Mouse (Mus musculus) neural tube, embryonic 11.5 days (tissue): ENCODE data around the gene Tbc1d25. TPM values are rescaled to one million over a fixed set of nuclear protein-coding genes. Genes with fewer than 3 reads are reported as not detected.

Experiments used
- polyA plus RNA-seq: library from polyadenylated mRNA; unstranded; fragments of >200 nt; fragmentation: Nextera tagmentation; extraction: Ambion mirVana; gene quantifications from 2 replicates; pipeline ENCODE4 v1.2.1, GENCODE M21; 2014

Gene Tbc1d25
- polyA plus RNA-seq, 1 experiment from 2014 or later = 14.8 TPM

Other genes with a start within 250 kb of the Tbc1d25 start
- not detected in 2 replicates for gene Eras, start 247.6 kb downstream of the Tbc1d25 start, polyA plus RNA-seq
- gene Hdac6, start 228.3 kb downstream of the Tbc1d25 start, polyA plus RNA-seq = 51.6 and 53.6 TPM in 2 replicates
- 4.7 and 4.9 TPM in 2 replicates for gene Gata1, start 198.1 kb downstream of the Tbc1d25 start, polyA plus RNA-seq
- not detected in 2 replicates for gene Glod5, start 157.7 kb downstream of the Tbc1d25 start, polyA plus RNA-seq
- gene Suv39h1, start 101.4 kb downstream of the Tbc1d25 start, polyA plus RNA-seq = 82.5 and 84.8 TPM in 2 replicates
- 0.19 and 0.32 TPM in 2 replicates for gene Was, start 85.7 kb downstream of the Tbc1d25 start, polyA plus RNA-seq
- gene Wdr13, start 43.3 kb downstream of the Tbc1d25 start, polyA plus RNA-seq = 25.6 and 27.3 TPM in 2 replicates
- gene Rbm3, start 30.3 kb downstream of the Tbc1d25 start, polyA plus RNA-seq = 400 and 423 TPM in 2 replicates
- gene Ebp, start 17.3 kb upstream of the Tbc1d25 start, polyA plus RNA-seq = 34.5 and 34.9 TPM in 2 replicates
- 23.8 and 24.6 TPM in 2 replicates for gene Porcn, start 30.3 kb upstream of the Tbc1d25 start, polyA plus RNA-seq
- 48.0 and 55.7 TPM in 2 replicates for gene Ftsj1, start 76.2 kb upstream of the Tbc1d25 start, polyA plus RNA-seq
- 3.8 and 4.5 TPM in 2 replicates for gene Slc38a5, start 95.0 kb upstream of the Tbc1d25 start, polyA plus RNA-seq
- gene Ssxb10, start 151.2 kb upstream of the Tbc1d25 start, polyA plus RNA-seq = not detected in 2 replicates
- not detected in 2 replicates for gene Ssxb9, start 190.8 kb upstream of the Tbc1d25 start, polyA plus RNA-seq
- not detected in 2 replicates for gene Ssxb1, start 237.1 kb upstream of the Tbc1d25 start, polyA plus RNA-seq